Mouse (Mus musculus): ENCODE measurements at regions not wholly inside any gene's neighbourhood (a gene's known extent, or its start where the extent isn't known, plus 50 kb on each side); places are given as distances from the start of the nearest gene placed in this dataset.

DNA sequence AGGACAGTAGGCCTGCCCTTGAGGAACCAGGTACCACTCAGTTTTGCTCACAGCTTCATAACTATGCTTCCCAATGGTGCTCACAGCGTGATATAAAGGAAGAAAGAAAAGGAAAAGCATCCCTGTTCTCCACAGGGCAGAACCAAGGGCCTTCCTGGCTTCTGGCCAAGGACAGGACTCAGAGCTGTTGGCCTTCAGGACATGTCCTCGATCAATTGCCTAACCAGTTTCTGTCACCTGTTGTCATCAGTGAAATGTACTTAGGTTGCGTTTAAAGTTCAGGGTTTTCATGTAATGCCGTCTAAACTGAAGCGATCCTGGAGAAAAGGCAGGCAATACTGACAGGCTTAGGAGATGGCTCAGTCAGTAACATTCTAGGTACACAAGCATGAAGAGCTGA is 232.9 kb downstream of the Csl start:
- Histone ChIP-seq H3K27me3 (replicated peaks; ENCODE audit: control insufficient read depth, insufficient read depth, low read length) (no peaks in the 10 kb centered on the region), H3K9me3 (replicated peaks; ENCODE audit: control insufficient read depth, low read length) (no peaks in the 10 kb centered on the region), H3K27ac (ENCODE audit: low read depth, low read length) (no peak overlapping the region), H3K4me2 (ENCODE audit: low read length) (no peak overlapping the region), H3K4me3 (ENCODE audit: low read depth, low read length) (no peak overlapping the region), H3K9ac (ENCODE audit: low read length) (no peak overlapping the region), H3K36me3 (ENCODE audit: control insufficient read depth, insufficient read depth, low read length) (no peaks in the 10 kb centered on the region), H3K4me1 (ENCODE audit: control insufficient read depth, insufficient read depth, low read length) (peaks cover 11% of the 10 kb centered on the region)
- ATAC-seq (no peak), DNase-seq (ENCODE audit: low spot score) (no peak)
- WGBS, result 95% methylated on average over 5 of the region's 5 CpGs

DNA sequence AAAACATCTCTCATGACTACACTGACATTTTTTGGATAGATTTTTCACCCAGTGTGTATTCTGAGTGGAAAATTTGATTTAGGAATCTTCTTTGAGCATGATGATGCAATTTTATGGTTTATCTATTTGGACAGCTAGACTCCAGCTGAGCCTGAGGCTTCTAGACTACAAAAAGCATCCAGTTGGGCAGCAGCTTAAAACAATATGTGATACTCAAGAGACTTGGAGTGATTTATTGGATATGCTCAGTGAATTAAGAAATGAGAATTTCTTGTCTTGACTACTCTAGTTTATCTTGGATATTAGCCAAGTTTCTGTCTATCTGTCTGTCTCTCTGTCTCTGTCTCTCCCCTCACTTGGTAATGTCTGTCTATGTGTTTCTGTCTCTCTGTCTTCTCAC is 228.4 kb downstream of the Csl start:
- H3K27me3 ChIP-seq (replicated peaks; ENCODE audit: control insufficient read depth, insufficient read depth, low read length), result no peaks in the 10 kb centered on the region
- peak; percentile 9; the same call in 1 of the 2 replicates for ATAC-seq

DNA sequence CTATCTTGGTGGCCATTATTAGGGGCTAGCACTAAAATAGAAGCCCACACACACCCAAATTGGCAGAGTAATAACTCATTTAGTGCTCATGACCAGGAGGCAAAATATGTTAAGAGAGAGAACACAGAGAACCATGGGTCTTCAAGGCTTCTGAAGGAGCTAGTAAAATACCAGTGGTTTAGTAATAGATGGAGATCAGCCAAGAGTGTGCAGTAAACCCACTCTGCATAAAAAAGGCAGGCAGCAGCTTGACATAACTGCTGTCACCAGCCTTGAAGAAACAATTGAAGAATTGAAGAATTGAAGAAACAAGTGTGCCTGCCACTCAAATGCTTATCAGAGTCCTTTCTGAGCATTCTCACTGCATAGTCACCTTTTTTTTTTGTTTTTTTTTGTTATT is 227.9 kb downstream of the Csl start:
- Histone ChIP-seq H3K4me3 (ENCODE audit: low read depth, low read length) (no peak overlapping the region), H3K36me3 (ENCODE audit: control insufficient read depth, insufficient read depth, low read length) (no peaks in the 10 kb centered on the region), H3K27ac (ENCODE audit: low read depth, low read length) (no peak overlapping the region), H3K9me3 (replicated peaks; ENCODE audit: control insufficient read depth, low read length) (no peaks in the 10 kb centered on the region), H3K27me3 (replicated peaks; ENCODE audit: control insufficient read depth, insufficient read depth, low read length) (no peaks in the 10 kb centered on the region), H3K4me1 (ENCODE audit: control insufficient read depth, insufficient read depth, low read length) (peaks cover 11% of the 10 kb centered on the region), H3K9ac (ENCODE audit: low read length) (no peak overlapping the region), H3K4me2 (ENCODE audit: low read length) (no peak overlapping the region)
- DNase-seq (ENCODE audit: low spot score) (peak; percentile 81), ATAC-seq (peak; percentile 77)

More for the DNA sequence above, 228.4 kb downstream of the Csl start:
- H3K36me3 ChIP-seq (ENCODE audit: control insufficient read depth, insufficient read depth, low read length), result no peaks in the 10 kb centered on the region
- peaks cover 11% of the 10 kb centered on the region for H3K4me1 ChIP-seq (ENCODE audit: control insufficient read depth, insufficient read depth, low read length)
- no peaks in the 10 kb centered on the region for H3K9me3 ChIP-seq (replicated peaks; ENCODE audit: control insufficient read depth, low read length)
- no peak overlapping the region for H3K4me3 ChIP-seq (ENCODE audit: low read depth, low read length)
- H3K9ac ChIP-seq (ENCODE audit: low read length), result no peak overlapping the region
- no peak overlapping the region for H3K27ac ChIP-seq (ENCODE audit: low read depth, low read length)
- no peak overlapping the region for H3K4me2 ChIP-seq (ENCODE audit: low read length)
- DNase-seq (ENCODE audit: low spot score), result no peak

DNA sequence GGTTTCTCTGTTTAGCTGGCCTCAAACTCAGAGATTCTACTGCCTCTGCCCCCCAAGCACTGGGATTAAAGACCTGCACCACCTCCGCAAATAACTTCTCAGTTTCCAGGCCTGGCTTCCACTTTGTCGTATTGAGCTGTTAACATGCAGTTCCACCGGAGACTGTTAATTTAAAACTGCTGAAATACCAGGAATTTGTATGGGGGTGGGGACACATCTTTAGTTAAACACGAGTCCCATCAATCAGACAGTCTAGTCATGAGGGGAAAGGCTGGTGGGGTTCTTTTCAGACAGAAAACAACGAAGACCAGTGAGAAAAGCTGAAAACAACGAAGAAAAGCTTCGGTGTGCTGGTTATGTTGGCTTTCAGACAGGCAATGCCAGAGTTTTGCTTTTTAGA is 227.5 kb downstream of the Csl start:
- H3K4me3 ChIP-seq (ENCODE audit: low read depth, low read length), result no peak overlapping the region

DNA sequence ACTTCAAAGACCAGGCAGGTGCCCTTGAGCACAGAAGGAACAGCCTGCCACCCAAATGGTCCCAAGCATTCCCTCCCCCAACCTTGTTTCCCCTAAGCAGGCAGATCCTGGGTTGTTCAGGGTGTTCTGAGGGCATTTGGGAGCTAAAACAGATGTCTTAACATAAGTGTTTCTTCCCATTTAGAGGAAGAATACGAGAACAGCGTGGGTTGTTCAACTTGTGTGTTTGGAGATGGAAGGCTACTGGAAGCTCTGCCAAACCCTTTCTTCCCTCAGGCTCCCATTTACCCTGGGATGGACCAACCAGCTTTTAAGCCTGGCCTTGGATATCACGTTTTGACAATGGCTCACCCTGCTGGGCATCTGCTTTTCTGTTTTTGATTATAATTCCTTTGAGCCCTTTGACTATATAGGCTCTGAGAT is 226.8 kb downstream of the Csl start:
- no peak overlapping the region for H3K27ac ChIP-seq (ENCODE audit: low read depth, low read length)
- no peak overlapping the region for H3K4me2 ChIP-seq (ENCODE audit: low read length)
- no peak overlapping the region for H3K9ac ChIP-seq (ENCODE audit: low read length)
- peaks cover 11% of the 10 kb centered on the region for H3K4me1 ChIP-seq (ENCODE audit: control insufficient read depth, insufficient read depth, low read length)
- 53% methylated on average over 3 of the region's 3 CpGs for WGBS
- H3K9me3 ChIP-seq (replicated peaks; ENCODE audit: control insufficient read depth, low read length), result no peaks in the 10 kb centered on the region
- H3K36me3 ChIP-seq (ENCODE audit: control insufficient read depth, insufficient read depth, low read length), result no peaks in the 10 kb centered on the region
- ATAC-seq (peak; percentile 30; the same call in 1 of the 2 replicates), DNase-seq (ENCODE audit: low spot score) (peak; percentile 33)
- no peaks in the 10 kb centered on the region for H3K27me3 ChIP-seq (replicated peaks; ENCODE audit: control insufficient read depth, insufficient read depth, low read length)
- H3K4me3 ChIP-seq (ENCODE audit: low read depth, low read length), result no peak overlapping the region

More for the DNA sequence above, 227.5 kb downstream of the Csl start:
- H3K27ac ChIP-seq (ENCODE audit: low read depth, low read length), result no peak overlapping the region
- no peaks in the 10 kb centered on the region for H3K36me3 ChIP-seq (ENCODE audit: control insufficient read depth, insufficient read depth, low read length)
- peaks cover 11% of the 10 kb centered on the region for H3K4me1 ChIP-seq (ENCODE audit: control insufficient read depth, insufficient read depth, low read length)
- no peak overlapping the region for H3K9ac ChIP-seq (ENCODE audit: low read length)
- H3K27me3 ChIP-seq (replicated peaks; ENCODE audit: control insufficient read depth, insufficient read depth, low read length), result no peaks in the 10 kb centered on the region
- DNase-seq (ENCODE audit: low spot score) (peak; percentile 57), ATAC-seq (peak; percentile 68)
- H3K9me3 ChIP-seq (replicated peaks; ENCODE audit: control insufficient read depth, low read length), result no peaks in the 10 kb centered on the region
- WGBS, result 23% methylated on average over 7 of the region's 7 CpGs
- H3K4me2 ChIP-seq (ENCODE audit: low read length), result no peak overlapping the region

DNA sequence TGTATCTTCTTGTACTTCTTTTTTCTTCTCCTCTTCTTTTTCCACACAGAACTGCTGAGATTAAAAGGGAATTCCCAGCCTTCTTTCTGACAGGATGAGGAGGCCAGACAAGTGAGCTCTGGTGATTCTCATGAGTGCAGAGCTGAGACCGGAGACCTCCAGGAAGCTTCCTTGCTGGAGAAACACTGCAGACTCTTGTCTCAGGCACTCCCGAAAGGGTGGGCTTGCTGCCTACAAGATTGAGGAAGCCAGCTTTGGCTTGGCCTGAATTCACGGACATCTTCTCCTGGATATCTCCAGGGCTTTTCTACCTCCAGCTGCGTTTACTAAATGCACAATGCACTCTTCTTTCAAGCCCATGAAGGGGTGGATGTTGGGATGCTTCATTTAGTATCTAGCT is 226.0 kb downstream of the Csl start:
- H3K27me3 ChIP-seq (replicated peaks; ENCODE audit: control insufficient read depth, insufficient read depth, low read length), result no peaks in the 10 kb centered on the region
- ATAC-seq (no peak), DNase-seq (ENCODE audit: low spot score) (no peak)
- H3K27ac ChIP-seq (ENCODE audit: low read depth, low read length), result no peak overlapping the region
- no peak overlapping the region for H3K4me2 ChIP-seq (ENCODE audit: low read length)
- H3K9me3 ChIP-seq (replicated peaks; ENCODE audit: control insufficient read depth, low read length), result no peaks in the 10 kb centered on the region
- no peak overlapping the region for H3K9ac ChIP-seq (ENCODE audit: low read length)
- 83% methylated on average over 4 of the region's 4 CpGs for WGBS
- H3K36me3 ChIP-seq (ENCODE audit: control insufficient read depth, insufficient read depth, low read length), result no peaks in the 10 kb centered on the region
- H3K4me1 ChIP-seq (ENCODE audit: control insufficient read depth, insufficient read depth, low read length), result peaks cover 11% of the 10 kb centered on the region
- H3K4me3 ChIP-seq (ENCODE audit: low read depth, low read length), result no peak overlapping the region

DNA sequence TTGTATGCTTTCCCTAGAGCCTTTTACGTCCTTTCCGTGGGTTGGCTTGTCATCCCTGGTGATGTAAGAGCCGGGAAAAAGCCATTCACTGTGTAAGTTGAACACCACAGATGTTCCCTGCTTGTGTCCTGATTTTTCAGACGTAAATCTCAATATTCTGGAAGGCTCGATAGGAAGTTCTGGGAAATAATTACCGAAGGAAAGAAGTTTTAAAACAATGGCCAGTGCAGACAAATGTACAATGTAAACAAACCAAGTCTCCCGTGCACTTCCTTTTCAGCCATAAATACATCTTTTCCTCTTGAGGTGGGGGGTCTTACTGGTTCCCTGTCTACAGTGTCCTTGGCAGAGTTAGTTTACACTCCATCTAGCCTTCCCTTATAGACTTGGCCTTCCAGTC is 225.2 kb downstream of the Csl start:
- ATAC-seq, result no peak
- 86% methylated on average over 7 of the region's 7 CpGs for WGBS

DNA sequence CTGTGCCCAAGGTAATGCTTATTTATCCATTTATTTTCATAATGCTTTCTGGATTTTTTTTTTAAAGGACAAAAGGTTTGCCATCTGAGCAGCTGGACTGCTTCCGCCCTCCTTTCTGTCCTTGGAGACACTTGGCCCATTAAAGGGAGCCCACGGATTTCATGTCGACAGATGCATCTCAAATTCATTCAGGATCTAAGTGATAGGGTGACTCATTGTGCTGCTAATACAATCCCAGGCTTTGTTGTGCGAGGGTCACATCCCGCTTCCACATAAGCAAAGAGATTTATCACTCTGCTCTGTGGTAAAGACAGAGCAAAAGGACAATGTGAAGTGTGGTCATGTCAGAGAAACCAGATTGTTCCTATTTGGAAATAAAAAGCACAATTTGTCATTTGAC is 220.8 kb downstream of the Csl start:
- no peak for DNase-seq (ENCODE audit: low spot score)

More for the DNA sequence above, 225.2 kb downstream of the Csl start:
- H3K4me1 ChIP-seq (ENCODE audit: control insufficient read depth, insufficient read depth, low read length), result peaks cover 11% of the 10 kb centered on the region
- no peak for DNase-seq (ENCODE audit: low spot score)
- H3K9me3 ChIP-seq (replicated peaks; ENCODE audit: control insufficient read depth, low read length), result no peaks in the 10 kb centered on the region
- no peak overlapping the region for H3K27ac ChIP-seq (ENCODE audit: low read depth, low read length)
- H3K27me3 ChIP-seq (replicated peaks; ENCODE audit: control insufficient read depth, insufficient read depth, low read length), result no peaks in the 10 kb centered on the region
- no peak overlapping the region for H3K9ac ChIP-seq (ENCODE audit: low read length)
- H3K4me2 ChIP-seq (ENCODE audit: low read length), result no peak overlapping the region
- no peaks in the 10 kb centered on the region for H3K36me3 ChIP-seq (ENCODE audit: control insufficient read depth, insufficient read depth, low read length)
- H3K4me3 ChIP-seq (ENCODE audit: low read depth, low read length), result no peak overlapping the region

DNA sequence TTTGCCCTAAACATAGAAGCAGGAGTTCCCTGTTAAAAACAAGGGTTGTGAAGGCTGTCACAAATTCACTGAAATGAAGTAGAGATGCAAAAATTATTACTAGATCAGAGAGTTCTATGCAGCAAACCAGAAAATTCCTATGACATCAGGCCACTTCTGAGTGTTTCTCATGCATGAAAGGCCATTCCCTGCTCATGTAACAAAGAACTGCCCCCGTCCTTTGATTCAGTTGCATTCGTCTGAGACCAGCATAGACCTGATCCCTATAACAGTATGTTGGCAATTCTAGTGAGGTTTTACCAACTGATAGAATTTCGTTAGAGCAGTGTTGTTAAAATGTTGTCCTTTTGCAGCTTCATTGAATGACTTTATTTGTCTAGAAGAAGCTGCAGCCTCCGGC is 207.1 kb downstream of the Csl start:
- no peaks in the 10 kb centered on the region for H3K36me3 ChIP-seq (ENCODE audit: control insufficient read depth, insufficient read depth, low read length)
- no peaks in the 10 kb centered on the region for H3K27me3 ChIP-seq (replicated peaks; ENCODE audit: control insufficient read depth, insufficient read depth, low read length)
- H3K9ac ChIP-seq (ENCODE audit: low read length), result no peak overlapping the region
- ATAC-seq, result no peak
- peaks cover 3% of the 10 kb centered on the region; the same call in 1 of the 2 replicates for H3K4me1 ChIP-seq (ENCODE audit: control insufficient read depth, insufficient read depth, low read length)
- WGBS, result 68% methylated on average over 4 of the region's 4 CpGs
- no peaks in the 10 kb centered on the region for H3K9me3 ChIP-seq (replicated peaks; ENCODE audit: control insufficient read depth, low read length)
- H3K4me3 ChIP-seq (ENCODE audit: low read depth, low read length), result no peak overlapping the region
- H3K4me2 ChIP-seq (ENCODE audit: low read length), result no peak overlapping the region
- no peak for DNase-seq (ENCODE audit: low spot score)
- peak overlapping the region; percentile 67 for H3K27ac ChIP-seq (ENCODE audit: low read depth, low read length)

More for the DNA sequence above, 220.8 kb downstream of the Csl start:
- Histone ChIP-seq H3K9ac (ENCODE audit: low read length) (no peak overlapping the region), H3K9me3 (replicated peaks; ENCODE audit: control insufficient read depth, low read length) (no peaks in the 10 kb centered on the region), H3K36me3 (ENCODE audit: control insufficient read depth, insufficient read depth, low read length) (no peaks in the 10 kb centered on the region), H3K4me1 (ENCODE audit: control insufficient read depth, insufficient read depth, low read length) (no peaks in the 10 kb centered on the region), H3K4me2 (ENCODE audit: low read length) (no peak overlapping the region), H3K4me3 (ENCODE audit: low read depth, low read length) (no peak overlapping the region), H3K27me3 (replicated peaks; ENCODE audit: control insufficient read depth, insufficient read depth, low read length) (no peaks in the 10 kb centered on the region), H3K27ac (ENCODE audit: low read depth, low read length) (no peak overlapping the region)
- WGBS, result 71% methylated on average over 5 of the region's 5 CpGs
- no peak for ATAC-seq
